Mouse (Mus musculus) heart, embryonic 12.5 days (tissue): Measurements from ENCODE around the gene Tprn. TPM values are rescaled to one million over a fixed set of nuclear protein-coding genes. Genes with fewer than 3 reads are reported as not detected.

ENCODE experiments used
- ATAC-seq: fragments of 200-750 bp; cut with Nextera tagmentation; 2 replicates; pipeline ENCODE4 v1.8.0; 2017; ENCODE audit warnings: moderate TSS enrichment, moderate library complexity; ENCODE audit not compliant: insufficient number of reproducible peaks, low FRiP score
- H3K27ac ChIP-seq: fragments of 300-500 bp; sonication (generic); 2 replicates; pipeline ENCODE4 v1.5.1; 2016; ENCODE audit warnings: mild to moderate bottlenecking, moderate library complexity; ENCODE audit not compliant: poor library complexity, severe bottlenecking
- H3K27me3 ChIP-seq: fragments of 300-500 bp; sonication (generic); replicated peaks from 2 replicates; pipeline ENCODE4 v1.6.1; 2016; ENCODE audit warnings: mild to moderate bottlenecking, moderate library complexity
- H3K36me3 ChIP-seq: fragments of 300-500 bp; sonication (generic); 2 replicates; pipeline ENCODE4 v1.6.1; 2016; ENCODE audit warnings: mild to moderate bottlenecking, moderate library complexity
- H3K4me1 ChIP-seq: fragments of 300-500 bp; sonication (generic); replicated peaks from 2 replicates; pipeline ENCODE4 v1.6.1; 2016; ENCODE audit warnings: mild to moderate bottlenecking
- H3K4me2 ChIP-seq: fragments of 300-500 bp; sonication (generic); 2 replicates; pipeline ENCODE4 v1.6.1; 2016; ENCODE audit warnings: mild to moderate bottlenecking, moderate library complexity
- H3K4me3 ChIP-seq: fragments of 300-500 bp; sonication (generic); 2 replicates; pipeline ENCODE4 v1.5.1; 2016; ENCODE audit warnings: mild to moderate bottlenecking
- H3K9ac ChIP-seq: fragments of 300-500 bp; sonication (generic); 2 replicates; pipeline ENCODE4 v1.6.1; 2016; ENCODE audit warnings: mild to moderate bottlenecking, moderate library complexity
- H3K9me3 ChIP-seq: fragments of 300-500 bp; sonication (generic); replicated peaks from 2 replicates; pipeline ENCODE4 v1.6.1; 2016; ENCODE audit warnings: mild to moderate bottlenecking, moderate library complexity
- WGBS: fragments of 180-500 bp; shearing (Covaris S2); methylation state at CpG from one replicate; pipeline ENCODE4 v1.1.7; 2016; 5-methylcytosine and 5-hydroxymethylcytosine counted together
- polyA plus RNA-seq: library from polyadenylated mRNA; unstranded; fragments of >200 nt; fragmentation: Nextera tagmentation; extraction: Ambion mirVana; gene quantifications from 2 replicates; pipeline ENCODE4 v1.2.1, GENCODE M21; 2016

Gene Tprn
- polyA plus RNA-seq, 1 experiment from 2014 or later, result 4.9 TPM

DNA sequence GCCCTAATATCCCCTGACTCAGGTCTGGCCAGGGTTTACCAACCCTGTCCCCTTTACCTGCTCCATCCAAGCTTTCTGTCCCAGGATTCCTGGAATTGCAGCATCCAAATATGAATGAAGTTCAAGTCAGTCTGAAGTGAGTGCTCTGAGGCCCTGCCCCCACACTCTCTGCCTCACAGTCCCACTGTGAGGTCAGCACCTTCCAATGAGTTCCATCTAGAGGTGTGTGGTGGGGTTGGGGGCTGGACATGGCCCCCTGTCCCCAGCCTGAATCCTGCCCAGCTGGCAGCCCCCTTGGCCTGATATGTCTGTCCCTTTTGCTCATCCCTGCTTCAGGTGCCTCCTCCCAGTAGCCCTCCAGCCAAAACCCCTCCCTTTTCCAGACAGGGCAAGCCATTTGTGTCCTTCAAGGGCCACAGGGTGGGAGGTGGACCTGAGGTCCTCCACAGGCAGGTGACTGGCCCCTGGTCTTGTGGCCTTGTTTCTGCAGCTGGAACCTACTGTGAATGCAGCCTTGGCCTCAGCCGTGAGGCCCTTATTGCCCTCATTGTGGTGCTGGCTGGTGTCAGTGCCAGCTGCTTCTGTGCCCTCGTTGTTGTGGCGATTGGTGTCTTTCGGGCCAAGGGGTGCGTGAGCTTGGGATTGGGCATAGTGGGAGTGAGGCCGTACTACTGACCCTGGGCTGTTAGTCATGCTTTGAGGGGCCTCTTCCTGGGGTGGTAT, 25.7 kb downstream of the Tprn start, which contains the start of gene Tmem210:
Tmem210 (plus strand) TSS at position 219 of the 723 bp plus-strand sequence.
- 85% methylated on average over 6 of the region's 6 CpGs for WGBS
- Histone ChIP-seq H3K4me3 (no peak within 1 kb of the TSS), H3K36me3 (peaks cover 33% of the 10 kb centered on the region), H3K9me3 (no peaks in the 10 kb centered on the region), H3K27me3 (peaks cover 67% of the 10 kb centered on the region), H3K4me2 (no peak within 1 kb of the TSS), H3K27ac (no peak within 1 kb of the TSS), H3K9ac (no peak within 1 kb of the TSS), H3K4me1 (peaks cover 45% of the 10 kb centered on the region)
- no peak for ATAC-seq

GRCm38 (mm10) chr2:25288734-25289345, 26.4 kb downstream of the Tprn start:
- Histone ChIP-seq H3K4me1 (peaks cover 45% of the 10 kb centered on the region), H3K4me3 (no peak overlapping the region), H3K27ac (no peak overlapping the region), H3K9me3 (no peaks in the 10 kb centered on the region), H3K36me3 (peaks cover 26% of the 10 kb centered on the region), H3K27me3 (peaks cover 74% of the 10 kb centered on the region), H3K9ac (no peak overlapping the region), H3K4me2 (no peak overlapping the region)
- 79% methylated on average over 7 of the region's 7 CpGs for WGBS
- ATAC-seq, result no peak

- Histone ChIP-seq H3K4me2 (peak within 1 kb of the TSS; percentile 52), H3K27ac (no peak within 1 kb of the TSS), H3K4me1 (peaks cover 45% of the 10 kb centered on the region), H3K9ac (no peak within 1 kb of the TSS; the same call in 1 of the 2 replicates), H3K27me3 (peaks cover 83% of the 10 kb centered on the region), H3K4me3 (peak within 1 kb of the TSS; percentile 22), H3K36me3 (peaks cover 17% of the 10 kb centered on the region), H3K9me3 (no peaks in the 10 kb centered on the region)
- WGBS, result 16% methylated on average over 11 of the region's 11 CpGs
- no peak for ATAC-seq
Observed at GRCm38 (mm10) chr2:25289651-25290050, 27.2 kb downstream of the Tprn start, which contains the start of gene Lrrc26. Gene Lrrc26 (plus strand): TSS chr2:25289915.

GRCm38 (mm10) chr2:25290101-25290815, 27.8 kb downstream of the Tprn start:
- H3K4me3 ChIP-seq, result peak overlapping the region; percentile 22
- H3K9me3 ChIP-seq, result no peaks in the 10 kb centered on the region
- ATAC-seq, result no peak
- H3K9ac ChIP-seq, result no peak overlapping the region
- WGBS, result 2% methylated on average over 54 of the region's 54 CpGs
- no peak overlapping the region for H3K27ac ChIP-seq
- H3K4me2 ChIP-seq, result peak overlapping the region; percentile 52
- H3K4me1 ChIP-seq, result peaks cover 45% of the 10 kb centered on the region
- H3K27me3 ChIP-seq, result peaks cover 89% of the 10 kb centered on the region
- peaks cover 11% of the 10 kb centered on the region for H3K36me3 ChIP-seq

GRCm38 (mm10) chr2:25290816-25291130, 28.4 kb downstream of the Tprn start:
- peak overlapping the region; percentile 52 for H3K4me2 ChIP-seq
- no peaks in the 10 kb centered on the region for H3K9me3 ChIP-seq

GRCm38 (mm10) chr2:25291184-25292053, 29.0 kb downstream of the Tprn start:
- Histone ChIP-seq H3K9me3 (no peaks in the 10 kb centered on the region), H3K4me3 (peak overlapping the region; percentile 41), H3K4me2 (peak overlapping the region; percentile 64), H3K27me3 (peaks cover 98% of the 10 kb centered on the region), H3K9ac (0 out of 2 replicates have a peak overlapping the region, but pooled peaks have one; percentile 52), H3K36me3 (no peaks in the 10 kb centered on the region), H3K4me1 (peaks cover 42% of the 10 kb centered on the region), H3K27ac (no peak overlapping the region)
- 6% methylated on average over 32 of the region's 32 CpGs for WGBS
- no peak for ATAC-seq

More at GRCm38 (mm10) chr2:25290816-25291130, 28.4 kb downstream of the Tprn start:
- no peak overlapping the region; the same call in 1 of the 2 replicates for H3K9ac ChIP-seq
- peaks cover 45% of the 10 kb centered on the region for H3K4me1 ChIP-seq
- H3K4me3 ChIP-seq, result peak overlapping the region; percentile 22
- peaks cover 94% of the 10 kb centered on the region for H3K27me3 ChIP-seq
- ATAC-seq, result no peak
- H3K36me3 ChIP-seq, result peaks cover 6% of the 10 kb centered on the region
- WGBS, result 1% methylated on average over 18 of the region's 18 CpGs
- no peak overlapping the region for H3K27ac ChIP-seq

GRCm38 (mm10) chr2:25292054-25292544, 29.7 kb downstream of the Tprn start:
- ATAC-seq, result no peak
- H3K9ac ChIP-seq, result peak overlapping the region; percentile 52; the same call in 1 of the 2 replicates
- 6% methylated on average over 43 of the region's 43 CpGs for WGBS

DNA sequence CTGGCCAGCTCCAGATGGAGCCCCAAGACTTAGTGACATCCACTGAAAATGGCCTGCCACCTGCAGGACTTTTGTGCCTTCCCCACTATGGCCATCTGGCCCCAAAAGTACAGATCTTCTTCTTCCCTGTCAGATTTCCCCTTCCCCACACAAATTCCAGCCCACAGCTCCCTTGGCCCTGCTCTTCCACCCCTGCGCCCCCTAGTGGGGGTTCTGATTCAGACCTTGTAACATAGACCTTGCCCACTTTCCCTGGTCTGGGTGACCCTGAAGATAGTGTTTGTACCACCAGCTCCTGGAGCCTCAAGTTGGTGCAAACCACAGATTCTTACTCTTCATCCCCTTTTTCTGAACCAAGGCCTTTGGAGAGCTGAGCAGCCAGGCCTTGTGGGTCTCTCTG, 30.4 kb downstream of the Tprn start:
- peaks cover 32% of the 10 kb centered on the region for H3K4me1 ChIP-seq
- no peaks in the 10 kb centered on the region for H3K9me3 ChIP-seq
- no peak overlapping the region for H3K4me3 ChIP-seq
- no peak overlapping the region for H3K27ac ChIP-seq
- no peak overlapping the region for H3K9ac ChIP-seq
- H3K4me2 ChIP-seq, result peak overlapping the region; percentile 64
- ATAC-seq, result no peak
- H3K27me3 ChIP-seq, result peaks cover 100% of the 10 kb centered on the region
- no peaks in the 10 kb centered on the region for H3K36me3 ChIP-seq
- WGBS, result 0% methylated on average over 1 of the region's 1 CpGs

More at GRCm38 (mm10) chr2:25292054-25292544, 29.7 kb downstream of the Tprn start:
- Histone ChIP-seq H3K9me3 (no peaks in the 10 kb centered on the region), H3K36me3 (no peaks in the 10 kb centered on the region), H3K27ac (no peak overlapping the region), H3K4me1 (peaks cover 35% of the 10 kb centered on the region), H3K4me3 (peak overlapping the region; percentile 41), H3K4me2 (peak overlapping the region; percentile 64), H3K27me3 (peaks cover 99% of the 10 kb centered on the region)

- no peak for ATAC-seq
- H3K36me3 ChIP-seq, result no peaks in the 10 kb centered on the region
- H3K4me3 ChIP-seq, result no peak overlapping the region
- H3K27me3 ChIP-seq, result peaks cover 99% of the 10 kb centered on the region
- H3K9ac ChIP-seq, result no peak overlapping the region
- peaks cover 32% of the 10 kb centered on the region for H3K4me1 ChIP-seq
- H3K27ac ChIP-seq, result no peak overlapping the region
- 62% methylated on average over 9 of the region's 9 CpGs for WGBS
- no peak overlapping the region for H3K4me2 ChIP-seq
- no peaks in the 10 kb centered on the region for H3K9me3 ChIP-seq
Observed at GRCm38 (mm10) chr2:25293706-25294105, 31.3 kb downstream of the Tprn start.

DNA sequence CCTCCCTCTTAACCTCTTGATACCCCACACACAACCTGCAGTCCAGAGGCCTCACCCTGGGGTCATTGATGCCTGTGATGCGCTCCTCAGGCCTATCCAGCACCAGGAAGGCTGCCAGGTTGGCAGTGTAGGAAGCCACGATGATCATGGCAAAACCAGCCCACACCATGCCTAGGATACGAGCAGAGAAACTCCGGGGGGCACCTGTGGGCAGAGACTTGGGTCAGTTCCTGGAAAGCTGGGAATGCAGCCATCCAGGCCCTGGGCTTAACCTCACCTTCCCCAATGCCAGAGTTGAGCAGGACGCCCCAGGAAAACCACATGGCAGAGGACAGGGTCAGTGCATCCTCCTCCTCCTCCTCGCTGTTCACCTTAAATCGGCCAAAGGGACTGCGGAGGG, 34.7 kb downstream of the Tprn start:
- WGBS, result 57% methylated on average over 8 of the region's 8 CpGs
- H3K27me3 ChIP-seq, result peaks cover 70% of the 10 kb centered on the region

More for the DNA sequence above, 34.7 kb downstream of the Tprn start:
- Histone ChIP-seq H3K9ac (no peak overlapping the region), H3K4me1 (peaks cover 6% of the 10 kb centered on the region), H3K9me3 (no peaks in the 10 kb centered on the region), H3K4me3 (no peak overlapping the region), H3K27ac (no peak overlapping the region), H3K4me2 (no peak overlapping the region), H3K36me3 (no peaks in the 10 kb centered on the region)
- ATAC-seq, result no peak
